In genomic region chr4:98725439-98725838, GRCm38 (mm10) we compare ENCODE assay signal across 12 mouse cellular contexts. TPM values are rescaled to one million over a fixed set of nuclear protein-coding genes. Genes with fewer than 3 reads are reported as not detected.
DNase-seq lines count a peak whose midpoint lies in the region; ATAC-seq and TF ChIP-seq lines count a peak whose summit lies in the region.
"Had no signal": no experiment of that assay in that cellular context is flagged by ENCODE, and none has a peak within 500 bp of the region (broad histone marks: within the 10 kb centered on the region; RNA-seq: fewer than 3 reads in every experiment).

No protein-coding gene starts in this region.

- TF ChIP-seq CTCF in gastrocnemius, adult 2 months (IDR thresholded peaks at IDR 0.05): peak; percentile 23; the same call in 1 of the 2 replicates
- TF ChIP-seq CTCF in liver, postnatal 0 days (IDR thresholded peaks at IDR 0.05; ENCODE audit: low read depth): peak; percentile 33; the same call in 1 of the 2 replicates
- peak; percentile 18; the same call in 1 of the 2 replicates for TF ChIP-seq CTCF in brain, embryonic 14.5 days (IDR thresholded peaks at IDR 0.05; ENCODE audit: borderline replicate concordance, extremely low read depth, insufficient read depth, insufficient read length)

- intact Hi-C loops in gastrocnemius, adult 2 months (cut with DNase I): no loop called here

- no peak overlapping the region for H3K4me2 ChIP-seq in liver, postnatal 0 days (ENCODE audit: low read depth, low read length)
- no peak overlapping the region for H3K4me2 ChIP-seq in liver, embryonic 11.5 days
- no peak overlapping the region for H3K4me2 ChIP-seq in hindbrain, embryonic 14.5 days (replicated peaks)
- H3K4me2 ChIP-seq: heart, embryonic 15.5 days had no signal

- no peak for TF ChIP-seq EP300 in liver, postnatal 0 days (IDR thresholded peaks at IDR 0.05; ENCODE audit: low read depth)

- H3K4me1 ChIP-seq in liver, postnatal 0 days (ENCODE audit: insufficient read depth): peaks cover 4% of the 10 kb centered on the region
- H3K4me1 ChIP-seq in liver, embryonic 11.5 days (replicated peaks; ENCODE audit: control insufficient read depth, insufficient read depth, low read length): 0 out of 2 replicates have a peak, but pooled peaks cover 4% of the 10 kb centered on the region
- peaks cover 17% of the 10 kb centered on the region; the same call in 1 of the 2 replicates for H3K4me1 ChIP-seq in hindbrain, embryonic 14.5 days (replicated peaks; ENCODE audit: control insufficient read depth, insufficient read depth, low read length)

- no peak overlapping the region for H3K9ac ChIP-seq in liver, postnatal 0 days (replicated peaks)
- H3K9ac ChIP-seq in liver, embryonic 11.5 days (ENCODE audit: low read depth, low read length): no peak overlapping the region
- no peak overlapping the region for H3K9ac ChIP-seq in hindbrain, embryonic 14.5 days
- H3K9ac ChIP-seq: heart, embryonic 15.5 days had no signal

- ATAC-seq in liver, postnatal 0 days: no peak
- no peak for ATAC-seq in liver, embryonic 11.5 days (replicated peaks; ENCODE audit: low FRiP score)
- peak; percentile 59; the same call in 1 of the 2 replicates for ATAC-seq in megakaryocyte-erythroid progenitor cell, adult 5-6 weeks (replicated peaks; ENCODE audit: low FRiP score, low TSS enrichment, poor library complexity, severe bottlenecking)
- ATAC-seq in hindbrain, embryonic 14.5 days (ENCODE audit: low FRiP score): no peak

- no peak overlapping the region for H3K27ac ChIP-seq in gastrocnemius, adult 2 months
- no peak overlapping the region for H3K27ac ChIP-seq in liver, postnatal 0 days (ENCODE audit: low read depth)
- no peak overlapping the region for H3K27ac ChIP-seq in liver, embryonic 11.5 days (ENCODE audit: low read depth, low read length)
- no peak overlapping the region for H3K27ac ChIP-seq in hindbrain, embryonic 14.5 days
- H3K27ac ChIP-seq: heart, embryonic 15.5 days had no signal

- H3K36me3 ChIP-seq in liver, postnatal 0 days (replicated peaks; ENCODE audit: insufficient read depth, low read length): no peaks in the 10 kb centered on the region
- H3K36me3 ChIP-seq in liver, embryonic 11.5 days (ENCODE audit: control insufficient read depth, insufficient read depth, low read length): no peaks in the 10 kb centered on the region
- no peaks in the 10 kb centered on the region for H3K36me3 ChIP-seq in hindbrain, embryonic 14.5 days (replicated peaks; ENCODE audit: control insufficient read depth, insufficient read depth)
- H3K36me3 ChIP-seq: heart, embryonic 15.5 days had no signal

- H3K27me3 ChIP-seq in liver, postnatal 0 days (ENCODE audit: insufficient read depth, low read length): peaks cover 28% of the 10 kb centered on the region
- H3K27me3 ChIP-seq in liver, embryonic 11.5 days (replicated peaks; ENCODE audit: control insufficient read depth, insufficient read depth, low read length): peaks cover 31% of the 10 kb centered on the region
- H3K27me3 ChIP-seq in hindbrain, embryonic 14.5 days (ENCODE audit: control insufficient read depth, insufficient read depth, low read length): peaks cover 34% of the 10 kb centered on the region

- no peaks in the 10 kb centered on the region for H3K9me3 ChIP-seq in liver, postnatal 0 days (ENCODE audit: low read length)
- no peaks in the 10 kb centered on the region for H3K9me3 ChIP-seq in liver, embryonic 11.5 days (ENCODE audit: control insufficient read depth, low read length)
- no peaks in the 10 kb centered on the region for H3K9me3 ChIP-seq in hindbrain, embryonic 14.5 days (ENCODE audit: control insufficient read depth, low read length)
- H3K9me3 ChIP-seq: heart, embryonic 15.5 days had no signal

- DNase-seq in gastrocnemius, adult 2 months: no peak
- DNase-seq in gastrocnemius, adult 8-10 months (ENCODE audit: low spot score in 2 of 2): no peak
- DNase-seq in liver, postnatal 0 days: no peak
- DNase-seq in liver, embryonic 11.5 days (ENCODE audit: low spot score): no peak
- no peak for DNase-seq in brain, embryonic 14.5 days (ENCODE audit: low read depth)
- DNase-seq in MN1 (ENCODE audit: low spot score): no peak
- DNase-seq in hindbrain, embryonic 14.5 days (ENCODE audit: low spot score): no peak
- DNase-seq: gastrocnemius, postnatal 10 days; lung, adult 18-20 months had no signal

- no peak for TF ChIP-seq POLR2A in brain, embryonic 14.5 days (IDR thresholded peaks at IDR 0.05; ENCODE audit: borderline replicate concordance, extremely low read depth, insufficient read depth, insufficient read length, poor library complexity, severe bottlenecking)

- WGBS in liver, postnatal 0 days (ENCODE audit: insufficient replicate concordance): 27% methylated on average over 4 of the region's 4 CpGs
- 29% methylated on average over 4 of the region's 4 CpGs for WGBS in liver, embryonic 11.5 days
- WGBS in hindbrain, embryonic 14.5 days: 36% methylated on average over 4 of the region's 4 CpGs

- no peak overlapping the region for H3K4me3 ChIP-seq in gastrocnemius, adult 2 months
- H3K4me3 ChIP-seq in liver, postnatal 0 days (ENCODE audit: low read depth, low read length): no peak overlapping the region
- no peak overlapping the region for H3K4me3 ChIP-seq in liver, embryonic 11.5 days (ENCODE audit: low read depth, low read length)
- H3K4me3 ChIP-seq in hindbrain, embryonic 14.5 days (replicated peaks; ENCODE audit: low read length): no peak overlapping the region
- H3K4me3 ChIP-seq: erythroblast, embryonic 14.5 days; heart, embryonic 15.5 days had no signal

RNA-seq across cellular contexts. Expression of gene L1td1, which starts 1.1 kb away (rescaled TPM):
- total RNA-seq in gastrocnemius, adult 2 months (2021): not detected
- not detected for total RNA-seq in gastrocnemius, adult 8-10 months (2022)
- not detected in 2 replicates for polyA plus RNA-seq in liver, postnatal 0 days (2015; fragmentation: Nextera tagmentation; extraction: Ambion mirVana)
- polyA plus RNA-seq in liver, embryonic 11.5 days (2014; fragmentation: Nextera tagmentation; extraction: Ambion mirVana): 0.05 TPM in 1 of 2 replicates, not detected in the other
- 0.04 and 0.31 TPM in 2 replicates for polyA plus RNA-seq in brain, embryonic 14.5 days (2012; rRNA removed)
- total RNA-seq in megakaryocyte-erythroid progenitor cell, adult 5-6 weeks (2014; fragmentation: Nextera tagmentation): not detected in 2 replicates
- not detected in 2 replicates for total RNA-seq in megakaryocyte-erythroid progenitor cell, adult 5-6 weeks (2017)
- polyA plus RNA-seq in hindbrain, embryonic 14.5 days (2014; fragmentation: Nextera tagmentation; extraction: Ambion mirVana): not detected in 2 replicates
- total RNA-seq: gastrocnemius, postnatal 10 days had no signal
- polyA plus RNA-seq: erythroblast, embryonic 14.5 days; heart, embryonic 15.5 days had no signal
